In genomic region chrX:162660182-162660581, GRCm38 (mm10) we compare ENCODE assay signal across 27 mouse cellular contexts.
"Had no signal": no experiment of that assay in that cellular context is flagged by ENCODE, and none has a peak within 500 bp of the region (broad histone marks: within the 10 kb centered on the region; RNA-seq: fewer than 3 reads in every experiment).

No protein-coding gene starts in this region.

- H3K4me2 ChIP-seq: embryonic facial prominence, embryonic 12.5 days; embryonic facial prominence, embryonic 13.5 days; embryonic facial prominence, embryonic 15.5 days; forebrain, embryonic 12.5 days; forebrain, embryonic 13.5 days; forebrain, embryonic 15.5 days had no signal

- H3K4me1 ChIP-seq: embryonic facial prominence, embryonic 10.5 days; embryonic facial prominence, embryonic 12.5 days; embryonic facial prominence, embryonic 13.5 days; embryonic facial prominence, embryonic 15.5 days; forebrain, embryonic 10.5 days; forebrain, embryonic 12.5 days; forebrain, embryonic 13.5 days; forebrain, embryonic 15.5 days had no signal

- DNase-seq: cerebellum, adult 9-10 months; cerebellum, adult 9-11 months; cerebellum, postnatal 10 days; cerebellum, postnatal 14 days; cerebellum, postnatal 25 days; cerebellum, postnatal 36 days; embryo, embryonic 11 days; forebrain, postnatal 0 days; gastrocnemius, adult 2 months; gastrocnemius, postnatal 10 days; gastrocnemius, postnatal 14 days; gastrocnemius, postnatal 25 days; gastrocnemius, postnatal 36 days; heart, adult 11 months; heart, adult 18-20 months; heart, adult 2 months had no signal

- H3K27ac ChIP-seq: embryonic facial prominence, embryonic 10.5 days; embryonic facial prominence, embryonic 12.5 days; embryonic facial prominence, embryonic 13.5 days; embryonic facial prominence, embryonic 15.5 days; forebrain, embryonic 10.5 days; forebrain, embryonic 12.5 days; forebrain, embryonic 13.5 days; forebrain, embryonic 15.5 days; gastrocnemius, adult 2 months; heart, adult 2 months had no signal

- ATAC-seq: forebrain, embryonic 13.5 days; forebrain, embryonic 14.5 days; forebrain, embryonic 15.5 days; forebrain, embryonic 16.5 days; forebrain, postnatal 0 days had no signal

- H3K9me3 ChIP-seq: embryonic facial prominence, embryonic 10.5 days; embryonic facial prominence, embryonic 12.5 days; embryonic facial prominence, embryonic 13.5 days; embryonic facial prominence, embryonic 15.5 days; forebrain, embryonic 10.5 days; forebrain, embryonic 12.5 days; forebrain, embryonic 13.5 days; forebrain, embryonic 15.5 days had no signal

- H3K9ac ChIP-seq: embryonic facial prominence, embryonic 12.5 days; embryonic facial prominence, embryonic 13.5 days; embryonic facial prominence, embryonic 15.5 days; forebrain, embryonic 12.5 days; forebrain, embryonic 13.5 days; forebrain, embryonic 15.5 days; forebrain, postnatal 0 days had no signal

- H3K4me3 ChIP-seq: embryonic facial prominence, embryonic 10.5 days; embryonic facial prominence, embryonic 12.5 days; embryonic facial prominence, embryonic 13.5 days; embryonic facial prominence, embryonic 15.5 days; erythroblast, embryonic 14.5 days; forebrain, embryonic 10.5 days; forebrain, embryonic 12.5 days; forebrain, embryonic 13.5 days; forebrain, embryonic 15.5 days; gastrocnemius, adult 2 months; heart, adult 2 months had no signal

- H3K36me3 ChIP-seq: embryonic facial prominence, embryonic 10.5 days; embryonic facial prominence, embryonic 12.5 days; embryonic facial prominence, embryonic 13.5 days; embryonic facial prominence, embryonic 15.5 days; forebrain, embryonic 10.5 days; forebrain, embryonic 12.5 days; forebrain, embryonic 15.5 days had no signal

- H3K27me3 ChIP-seq: embryonic facial prominence, embryonic 15.5 days; forebrain, embryonic 13.5 days; forebrain, embryonic 15.5 days had no signal
